Mouse (Mus musculus) left cerebral cortex, adult 11 months (tissue): ENCODE results near the gene Mid1ip1.
A peak's percentile ranks its signal among the peaks of the same experiment; 100 is the strongest.

ENCODE experiments used
- DNase-seq: peaks from one replicate; pipeline ENCODE4 v3.0.0; 2022; ENCODE audit warnings: low spot score

Gene Mid1ip1

DNA sequence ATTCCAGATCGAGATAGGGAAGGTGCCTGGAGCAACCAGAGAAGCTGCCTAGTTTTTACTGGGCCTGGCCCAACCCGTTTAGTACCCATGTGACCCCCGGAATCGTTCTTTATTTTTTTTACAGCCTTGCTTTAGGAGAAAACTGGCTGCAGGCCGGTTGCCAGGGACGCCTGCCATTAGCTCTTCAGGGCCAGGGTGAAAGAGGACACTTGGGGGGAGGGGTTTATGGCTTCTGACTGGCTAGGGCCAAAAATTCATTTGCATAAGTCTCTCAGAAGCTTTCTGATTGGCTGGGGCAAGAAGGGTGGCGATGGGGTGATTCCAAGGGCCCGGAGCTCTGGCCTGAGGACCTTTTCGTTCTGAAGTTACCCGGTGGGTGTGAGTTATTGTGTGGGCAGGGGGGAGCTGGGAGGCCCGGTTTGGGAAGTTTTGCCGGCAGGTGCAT, at the start of gene Mid1ip1:
Mid1ip1 (plus strand) TSS at position 318 of the 445 bp plus-strand sequence.
- peak; percentile 57 for DNase-seq

DNA sequence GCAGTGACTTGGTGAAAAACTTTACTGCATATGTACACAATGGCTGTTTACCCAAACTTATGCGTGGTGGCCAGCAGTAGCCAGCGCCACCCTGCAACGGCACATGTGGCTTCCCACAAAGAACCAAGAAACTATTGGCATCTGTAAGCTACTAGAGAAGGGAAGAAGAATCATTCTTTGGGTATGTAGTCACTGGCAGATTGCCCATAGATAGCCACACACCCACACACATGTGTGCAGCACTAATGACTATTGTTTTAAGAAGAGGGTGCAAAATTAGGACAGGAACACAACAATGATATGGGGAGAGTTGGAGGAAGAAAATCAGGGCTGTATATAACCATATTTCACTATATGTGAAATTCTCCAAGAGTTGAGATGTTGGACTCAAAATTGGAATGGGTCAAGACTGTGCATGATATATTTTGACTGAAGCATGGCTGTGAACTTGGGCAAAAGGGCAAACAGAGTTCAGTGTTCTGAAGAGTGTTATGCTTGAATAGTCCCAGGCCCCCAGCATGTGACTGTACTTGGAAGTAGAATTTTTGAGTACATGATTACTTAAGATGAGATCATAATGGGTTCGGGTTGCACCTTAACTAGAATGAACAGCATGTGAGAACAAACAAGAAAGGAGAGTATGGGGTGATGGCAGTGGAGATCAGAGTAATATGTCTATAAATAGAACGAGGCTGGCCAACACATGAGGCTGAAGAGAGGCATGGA, 20.2 kb upstream of the Mid1ip1 start:
- DNase-seq: no peak

DNA sequence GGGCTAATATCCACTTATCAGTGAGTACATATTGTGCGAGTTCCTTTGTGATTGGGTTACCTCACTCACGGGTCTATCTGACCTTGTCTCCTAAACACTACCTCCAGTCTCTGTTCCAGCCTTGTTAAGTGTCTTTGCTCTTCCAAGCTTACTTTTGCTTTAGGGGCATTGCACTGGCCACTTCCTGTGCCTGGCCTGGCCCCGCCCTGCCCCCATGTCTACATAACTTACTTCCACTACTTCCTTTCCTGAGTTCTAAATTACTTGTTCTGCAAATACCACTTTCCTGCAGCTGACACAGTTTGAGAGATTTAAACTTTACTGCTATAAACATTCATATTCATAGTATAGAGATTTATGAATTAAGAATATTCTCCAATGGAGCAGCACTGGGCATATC, 8.1 kb upstream of the Mid1ip1 start:
- DNase-seq: no peak

DNA sequence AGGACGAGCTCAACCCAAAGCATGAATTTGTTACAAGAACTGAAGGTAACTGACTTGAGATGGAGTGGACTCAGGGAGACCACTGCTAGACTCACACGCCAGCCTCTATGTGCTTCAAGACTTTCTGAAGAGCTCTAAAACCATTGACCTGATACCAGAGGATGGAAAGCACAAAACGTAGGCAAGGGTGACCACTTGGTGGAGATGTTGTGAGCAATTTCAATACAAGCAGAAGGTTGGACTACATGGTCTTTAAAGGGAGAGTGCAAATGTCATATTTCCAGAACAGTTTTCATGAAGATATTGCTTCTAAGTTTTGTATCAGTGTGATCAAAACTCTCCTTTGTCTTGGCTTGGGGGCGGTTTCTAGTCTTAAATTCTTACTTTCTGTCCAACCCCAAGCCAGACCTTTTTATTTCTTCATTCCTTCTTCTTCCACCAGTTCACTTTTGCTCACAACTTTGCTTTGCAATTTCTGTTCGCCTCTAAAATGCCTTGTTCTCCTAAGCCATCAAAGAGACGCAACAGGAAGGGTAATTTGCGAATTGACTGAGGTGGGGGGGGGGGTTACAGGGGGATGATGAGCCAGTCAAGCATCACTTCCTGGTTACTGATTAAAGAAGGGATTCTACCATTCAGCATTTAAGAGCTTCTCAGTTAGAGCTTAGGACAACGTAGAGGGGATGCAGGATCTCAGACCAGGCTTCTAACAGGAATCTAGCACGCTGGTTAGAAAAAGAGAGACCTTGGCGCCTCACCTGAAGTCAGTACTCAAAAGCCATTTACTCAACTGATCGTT, 775 bp upstream of the Mid1ip1 start:
- DNase-seq: no peak

DNA sequence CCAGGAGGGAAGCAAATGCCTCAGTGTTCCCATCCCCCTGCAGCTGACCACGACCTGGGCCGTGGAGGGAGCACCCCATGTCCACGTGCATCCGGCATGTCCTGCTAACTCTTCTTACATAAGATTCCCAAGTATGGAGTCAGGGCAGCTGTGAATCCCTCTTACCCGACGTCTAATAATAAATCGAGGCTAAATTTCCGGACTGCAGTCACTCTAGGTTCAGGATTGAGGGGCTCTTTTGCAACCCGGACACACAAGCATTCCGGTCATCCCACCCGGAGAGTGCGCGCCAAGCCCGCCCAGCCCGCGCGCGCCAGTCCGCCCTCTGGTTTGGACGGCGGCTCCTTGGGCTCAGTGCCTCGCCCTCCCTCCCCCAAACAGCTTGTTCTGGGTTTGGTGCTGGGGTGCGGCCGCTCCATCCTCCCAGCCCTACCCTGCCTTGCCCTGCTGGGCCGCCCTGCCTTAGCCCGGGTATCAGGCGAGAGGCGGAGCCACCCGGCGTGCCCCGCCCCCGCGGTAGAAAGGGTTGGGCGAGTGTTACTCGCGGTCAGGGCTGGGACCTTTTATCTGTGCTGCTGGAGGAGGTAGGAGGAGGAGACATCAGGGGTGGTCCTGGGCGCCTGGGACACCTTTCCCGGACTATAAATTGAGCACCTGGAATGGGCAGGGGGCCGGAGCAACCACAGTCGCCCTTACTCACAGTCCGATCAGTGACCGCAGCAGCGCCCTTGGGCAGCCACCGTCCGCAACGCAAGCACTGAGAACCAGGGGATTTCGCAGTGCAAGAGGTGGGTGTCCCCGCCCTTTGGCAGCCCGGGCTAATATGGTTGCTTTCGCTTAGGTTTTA, 2.3 kb downstream of the Mid1ip1 start:
- DNase-seq: peak; percentile 73

DNA sequence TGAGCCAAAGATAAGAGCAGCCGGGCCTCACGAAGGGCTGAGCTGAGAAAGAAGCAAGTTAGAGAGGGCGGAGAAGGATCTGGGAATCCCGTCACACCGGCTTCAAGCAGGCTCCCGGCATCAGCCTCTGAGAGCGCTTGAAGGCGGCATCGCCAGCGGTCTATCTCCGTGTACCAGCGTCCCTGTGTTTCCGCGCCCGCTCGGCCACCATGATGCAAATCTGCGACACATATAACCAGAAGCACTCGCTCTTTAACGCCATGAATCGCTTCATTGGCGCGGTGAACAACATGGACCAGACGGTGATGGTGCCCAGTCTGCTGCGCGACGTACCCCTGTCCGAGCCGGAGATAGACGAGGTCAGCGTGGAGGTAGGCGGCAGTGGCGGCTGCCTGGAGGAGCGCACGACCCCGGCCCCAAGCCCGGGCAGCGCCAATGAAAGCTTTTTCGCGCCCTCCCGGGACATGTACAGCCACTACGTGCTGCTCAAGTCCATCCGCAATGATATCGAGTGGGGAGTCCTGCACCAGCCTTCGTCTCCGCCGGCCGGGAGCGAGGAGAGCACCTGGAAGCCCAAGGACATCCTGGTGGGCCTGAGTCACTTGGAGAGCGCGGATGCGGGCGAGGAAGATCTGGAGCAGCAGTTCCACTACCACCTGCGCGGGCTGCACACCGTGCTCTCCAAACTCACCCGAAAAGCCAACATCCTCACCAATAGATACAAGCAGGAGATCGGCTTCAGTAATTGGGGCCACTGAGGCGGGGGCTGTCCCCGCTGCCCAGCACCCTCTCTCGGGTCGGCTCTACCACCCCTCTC, 3.4 kb downstream of the Mid1ip1 start:
- peak; percentile 11 for DNase-seq

DNA sequence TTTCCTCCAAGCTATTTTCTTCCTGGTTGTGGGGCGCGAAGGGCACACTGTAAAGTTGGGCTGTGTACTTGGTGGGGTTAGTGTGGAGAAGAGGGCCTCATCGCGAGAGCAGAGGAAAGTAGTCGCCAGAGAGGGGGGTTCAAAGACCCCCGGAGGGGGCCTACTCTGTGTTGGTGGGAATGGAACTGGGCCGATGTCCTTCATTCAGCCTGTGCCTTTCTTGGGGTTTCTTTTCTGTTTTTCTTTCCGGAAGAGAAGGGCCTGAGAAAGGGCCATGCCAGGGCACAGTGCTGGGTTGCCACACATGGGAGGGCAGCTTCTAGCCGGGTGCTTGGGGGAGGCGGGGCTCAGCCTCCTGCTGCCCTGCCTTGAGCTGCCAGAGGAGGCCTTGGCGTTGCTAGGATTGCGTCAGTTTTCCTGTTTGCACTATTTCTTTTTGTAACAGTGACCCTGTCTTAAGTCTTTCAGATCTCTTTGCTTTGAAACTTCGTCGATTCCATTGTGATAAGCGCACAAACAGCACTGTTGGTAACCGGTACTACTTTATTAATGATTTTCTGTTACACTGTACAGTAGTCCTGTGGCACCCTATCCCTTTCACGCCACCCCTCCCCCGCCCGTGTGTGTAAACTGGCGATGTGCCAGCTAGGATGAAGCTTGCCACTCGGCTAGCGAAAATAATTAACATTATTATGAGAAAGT, 4.2 kb downstream of the Mid1ip1 start:
- DNase-seq: peak; percentile 36

DNA sequence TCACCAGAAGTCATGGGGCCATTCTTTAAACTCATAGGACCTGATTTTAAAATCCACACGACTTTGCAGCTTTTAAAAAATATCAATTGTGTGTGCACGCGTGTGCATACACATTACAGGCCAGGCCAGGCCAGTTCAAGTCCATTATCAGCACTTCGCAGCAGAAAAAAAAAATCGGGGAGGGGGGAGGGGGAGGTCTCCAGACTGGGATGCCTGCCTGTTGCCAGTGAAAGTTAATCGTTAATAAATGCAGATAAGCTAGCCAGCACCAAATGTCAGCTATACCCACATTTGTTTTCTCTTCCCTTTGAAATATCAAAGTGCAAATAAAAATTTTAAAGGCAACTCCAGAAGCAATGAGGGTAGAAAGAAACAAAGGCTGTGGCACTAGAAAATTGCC, 5.6 kb downstream of the Mid1ip1 start:
- no peak for DNase-seq

DNA sequence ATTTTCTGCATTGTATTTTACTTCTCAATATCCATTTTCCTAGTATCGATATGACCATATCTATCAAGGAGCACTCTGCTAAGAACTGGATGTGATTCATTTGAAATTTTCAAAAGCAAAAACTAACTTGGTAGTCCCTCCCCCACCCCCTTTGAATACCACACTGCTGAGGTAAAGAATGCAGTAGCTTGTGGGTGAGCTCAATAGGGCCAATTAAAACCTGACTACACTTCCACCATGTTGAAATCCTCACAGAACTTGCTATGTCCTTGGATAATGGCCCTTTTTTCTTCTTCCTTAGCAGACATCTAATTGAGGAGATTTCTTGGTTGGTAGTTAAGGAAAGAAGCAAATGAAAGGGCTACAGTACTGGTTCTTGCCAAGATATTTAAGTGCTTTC, 9.8 kb downstream of the Mid1ip1 start:
- DNase-seq: no peak

DNA sequence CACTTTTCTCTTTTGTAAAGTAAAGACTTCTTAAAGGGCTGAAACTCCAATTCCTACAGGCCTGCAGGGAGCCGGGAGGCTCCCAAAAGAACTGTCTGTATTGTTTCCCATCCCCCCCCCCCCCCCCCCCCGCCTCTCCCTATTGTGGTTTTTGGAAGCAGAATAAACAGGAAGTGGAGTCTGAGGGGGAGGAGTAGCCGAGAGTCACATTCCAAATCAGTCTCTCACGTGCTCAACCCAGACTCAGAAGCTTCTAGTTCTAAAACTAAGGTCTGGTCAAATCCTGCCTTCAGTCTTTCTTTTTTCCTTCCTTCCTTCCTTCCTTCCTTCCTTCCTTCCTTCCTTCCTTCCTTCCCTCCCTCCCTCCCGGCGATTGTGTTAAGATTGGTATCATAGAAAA, 14.7 kb downstream of the Mid1ip1 start:
- no peak for DNase-seq

DNA sequence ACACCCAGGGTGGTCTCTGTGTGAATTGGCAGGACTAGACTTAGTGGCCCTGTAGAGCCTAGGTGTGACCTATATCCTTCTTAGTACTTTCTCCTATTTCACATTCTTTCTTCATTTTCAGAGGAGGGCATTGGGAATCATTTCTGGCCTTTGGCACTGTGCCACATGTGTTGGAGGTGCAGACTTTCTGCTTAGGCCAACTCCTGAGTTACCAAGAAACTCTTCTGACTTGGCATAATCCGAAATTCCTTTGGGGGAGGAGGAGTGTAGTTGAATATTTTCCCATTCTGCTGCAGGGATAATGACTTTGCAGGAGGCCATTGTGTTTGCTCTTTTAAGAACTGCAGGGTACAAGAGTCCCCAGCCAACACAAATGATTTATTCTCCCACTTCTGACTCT, 19.6 kb downstream of the Mid1ip1 start:
- DNase-seq: no peak

DNA sequence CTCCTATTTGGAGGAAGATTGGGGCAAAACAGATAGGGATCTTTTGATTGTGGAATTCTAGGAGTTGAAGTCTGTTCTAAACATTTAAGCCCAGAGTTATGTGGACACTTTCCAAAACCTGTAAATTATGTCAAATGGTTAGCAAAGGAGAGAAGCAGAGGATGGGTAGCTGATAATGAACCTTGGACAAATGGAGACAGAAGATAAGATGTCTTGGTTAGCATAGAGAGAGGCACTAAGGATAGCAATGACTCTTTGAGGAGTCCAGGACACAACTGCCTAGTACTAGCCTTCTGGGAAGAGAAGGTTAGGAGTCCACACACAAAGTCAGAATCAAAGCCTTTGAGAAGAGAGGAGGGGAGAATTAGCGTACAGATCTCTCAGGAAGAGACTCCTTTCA, 20.1 kb downstream of the Mid1ip1 start:
- DNase-seq: no peak

DNA sequence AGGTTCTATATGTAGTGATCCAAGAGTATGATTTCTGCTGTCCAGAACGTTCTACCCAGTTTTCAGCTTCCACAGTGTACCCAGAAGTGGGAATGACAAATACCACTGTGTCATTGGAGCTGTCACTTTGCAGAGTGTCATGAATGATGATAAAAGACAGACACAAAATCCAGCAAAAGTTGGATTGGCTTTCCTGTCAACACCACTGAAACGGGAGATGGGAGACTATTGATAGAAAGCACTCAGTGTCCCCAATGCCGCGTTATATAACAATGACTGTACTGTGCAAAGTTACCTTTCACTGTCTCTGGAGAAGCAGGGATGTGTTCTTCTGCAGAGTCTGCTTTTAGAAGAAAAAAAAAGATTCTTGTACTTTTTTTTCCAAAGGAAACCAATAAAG, 44.1 kb downstream of the Mid1ip1 start:
- no peak for DNase-seq

DNA sequence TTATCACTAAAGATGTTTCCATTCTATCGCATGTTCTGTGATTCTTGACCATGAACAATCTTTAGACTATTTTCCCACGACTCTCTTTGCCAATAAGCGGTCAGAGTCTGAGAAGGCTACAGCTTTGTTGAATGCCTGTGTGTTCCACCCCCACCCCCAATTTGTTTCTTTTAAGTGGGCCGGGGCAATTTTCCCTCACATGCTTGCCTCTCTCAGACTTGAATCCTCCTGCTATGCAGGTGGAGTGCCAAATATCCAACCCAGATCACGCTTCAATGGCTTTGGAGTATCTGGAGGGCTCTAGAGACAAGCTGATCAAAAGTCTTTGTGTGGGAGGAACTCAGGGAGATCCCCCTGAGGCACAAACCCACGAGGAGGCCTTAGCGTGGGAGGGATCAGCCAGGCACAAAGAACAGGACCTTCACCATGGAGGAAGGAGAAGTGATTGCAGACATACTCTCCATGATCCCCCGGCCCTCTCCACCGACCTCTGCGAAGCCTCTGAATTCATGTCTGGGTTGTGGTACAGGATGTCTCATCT, 48.7 kb downstream of the Mid1ip1 start:
- no peak for DNase-seq
